Mouse (Mus musculus) kidney, adult 8-10 months (tissue): ENCODE data around the gene Smurf2.

Experiments used
- DNase-seq, 2 experiments: peaks; one replicate each; pipeline ENCODE4 v3.0.0; 2022

Smurf2 gene

GRCm38 (mm10) chr11:106920551-106921379 is at the start of gene Smurf2:
Smurf2 (minus strand) TSS chr11:106920715.
- peak; percentile 81 to 82 for DNase-seq

GRCm38 (mm10) chr11:106969798-106970197 is 49.3 kb upstream of the Smurf2 start:
- DNase-seq: no peak

GRCm38 (mm10) chr11:106967630-106968029 is 47.1 kb upstream of the Smurf2 start:
- peak; percentile 52 to 60 for DNase-seq

GRCm38 (mm10) chr11:106965881-106966280 is 45.4 kb upstream of the Smurf2 start:
- no peak for DNase-seq

GRCm38 (mm10) chr11:106962310-106962709 is 41.8 kb upstream of the Smurf2 start:
- DNase-seq: no peak

GRCm38 (mm10) chr11:106961471-106962081 is 41.1 kb upstream of the Smurf2 start:
- DNase-seq: no peak

GRCm38 (mm10) chr11:106959121-106959520 is 38.6 kb upstream of the Smurf2 start:
- no peak for DNase-seq

GRCm38 (mm10) chr11:106958407-106959071 is 38.0 kb upstream of the Smurf2 start:
- DNase-seq: no peak

- peak; percentile 74 to 76 for DNase-seq
These were observed 36.9 kb upstream of the Smurf2 start for GRCm38 (mm10) chr11:106957271-106957980.

GRCm38 (mm10) chr11:106954566-106954965 is 34.1 kb upstream of the Smurf2 start:
- no peak for DNase-seq

GRCm38 (mm10) chr11:106954116-106954515 is 33.6 kb upstream of the Smurf2 start:
- no peak for DNase-seq

- no peak for DNase-seq
These were observed 16.8 kb upstream of the Smurf2 start for GRCm38 (mm10) chr11:106937306-106937705.

- DNase-seq: no peak
These were observed 9.9 kb upstream of the Smurf2 start for GRCm38 (mm10) chr11:106930366-106930765.

- DNase-seq: no peak
These were observed 8.4 kb upstream of the Smurf2 start for GRCm38 (mm10) chr11:106928935-106929334.

- peak; percentile 63 to 77 for DNase-seq
These were observed 7.4 kb upstream of the Smurf2 start for GRCm38 (mm10) chr11:106927950-106928349.

GRCm38 (mm10) chr11:106927226-106927625 is 6.7 kb upstream of the Smurf2 start:
- DNase-seq: peak; percentile 25 to 60

- peak; percentile 29 to 32 for DNase-seq
These were observed 6.2 kb upstream of the Smurf2 start for GRCm38 (mm10) chr11:106926732-106927131.

- DNase-seq: peak; percentile 52 to 56
These were observed 634 bp downstream of the Smurf2 start for GRCm38 (mm10) chr11:106919612-106920550.

- DNase-seq: no peak
These were observed 1.6 kb downstream of the Smurf2 start for GRCm38 (mm10) chr11:106918901-106919300.

GRCm38 (mm10) chr11:106911257-106911656 is 9.3 kb downstream of the Smurf2 start:
- no peak for DNase-seq

GRCm38 (mm10) chr11:106908016-106908415 is 12.5 kb downstream of the Smurf2 start:
- no peak for DNase-seq

GRCm38 (mm10) chr11:106907253-106907652 is 13.3 kb downstream of the Smurf2 start:
- DNase-seq: no peak
